Mouse (Mus musculus) urinary bladder, postnatal 10 days (tissue): ENCODE measurements at regions not wholly inside any gene's neighbourhood (a gene's known extent, or its start where the extent isn't known, plus 50 kb on each side); places are given as distances from the start of the nearest gene placed in this dataset.
A peak's percentile ranks its signal among the peaks of the same experiment; 100 is the strongest.

Experiments used
- DNase-seq: peaks from one replicate; pipeline ENCODE4 v3.0.0; 2022; ENCODE audit warnings: low spot score

DNA sequence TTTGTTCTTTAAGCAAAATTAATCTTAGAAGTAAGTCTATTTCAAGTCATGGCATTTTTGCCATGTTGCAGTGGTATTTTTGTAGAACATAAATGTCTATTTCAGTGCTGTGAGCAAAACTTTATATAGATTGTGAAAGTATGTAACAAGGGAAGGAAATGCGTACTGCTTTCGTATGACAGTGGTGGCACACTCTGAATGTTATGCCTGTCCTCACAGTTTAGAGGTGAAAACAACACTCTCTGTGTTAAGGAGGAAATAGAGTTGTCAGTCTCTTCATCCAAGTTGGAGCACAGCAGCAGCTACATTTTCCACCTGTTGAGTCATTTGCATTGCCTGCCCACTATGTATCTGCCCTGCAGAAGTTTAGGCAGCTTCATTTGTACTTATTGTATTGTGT lies 550.0 kb upstream of the Gm10801 start:
- no peak for DNase-seq

DNA sequence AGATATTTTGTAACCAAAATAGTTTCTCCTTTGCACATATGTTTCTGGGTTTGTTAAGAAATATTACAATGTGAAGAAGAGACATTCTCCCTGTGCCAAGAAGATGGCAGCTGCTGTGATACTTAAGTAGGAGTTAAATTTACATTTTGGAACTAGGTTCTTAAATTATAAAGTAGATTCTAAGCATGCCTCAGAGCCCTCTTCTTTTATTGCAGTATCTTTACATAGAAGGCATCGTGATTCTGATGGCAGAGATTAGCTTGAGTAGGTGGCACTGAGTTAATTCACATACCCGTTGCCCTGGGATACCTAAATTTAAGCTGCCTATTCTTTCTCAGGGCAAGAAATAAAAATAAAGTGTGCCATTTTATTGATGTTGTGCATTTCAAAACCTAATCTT lies 538.6 kb upstream of the Gm10801 start:
- DNase-seq = no peak

- DNase-seq = no peak
These were observed 537.4 kb upstream of the Gm10801 start for GRCm38 (mm10) chr2:98124646-98125045.

DNA sequence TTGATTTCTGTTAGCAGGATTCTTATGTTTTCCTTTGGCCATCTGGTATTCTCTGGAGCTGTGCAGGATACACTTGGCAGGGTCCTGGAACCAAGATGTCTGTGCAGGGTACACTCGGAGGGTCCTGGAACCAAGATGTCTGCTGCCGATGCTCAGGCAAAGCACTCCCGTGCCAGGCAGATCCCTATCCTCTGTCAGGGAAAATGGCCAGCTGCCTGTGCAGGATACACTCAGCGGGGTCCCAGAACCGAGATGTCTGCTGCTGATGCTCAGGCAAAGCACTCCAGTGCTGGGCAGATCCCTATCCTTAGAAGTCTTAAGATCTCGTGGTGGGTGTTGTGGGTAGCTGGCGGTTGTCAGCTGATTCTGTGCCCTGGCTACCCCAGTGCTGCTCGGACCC lies 521.6 kb upstream of the Gm10801 start:
- DNase-seq = peak; percentile 7

DNA sequence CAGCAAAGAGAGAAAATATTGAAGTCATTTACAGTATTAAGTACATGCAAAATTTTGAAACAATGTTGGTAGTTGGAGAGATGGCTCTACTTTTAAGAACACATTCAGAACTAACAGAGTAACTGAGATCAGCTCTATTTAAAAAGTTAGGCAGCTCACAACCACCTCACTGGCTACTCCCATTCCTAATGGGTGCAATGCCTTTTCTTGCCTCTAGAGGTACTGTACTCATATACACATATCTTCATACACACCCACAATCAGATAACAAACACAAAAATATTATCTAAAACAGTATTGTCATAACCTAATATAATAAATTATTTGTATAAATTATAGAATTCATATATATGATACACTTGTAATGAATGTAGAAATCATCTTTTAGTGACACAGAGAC lies 518.3 kb upstream of the Gm10801 start:
- DNase-seq = no peak
